Mouse (Mus musculus): ENCODE results near the gene St8sia6. TPM values are rescaled to one million over a fixed set of nuclear protein-coding genes. Genes with fewer than 3 reads are reported as not detected.

Gene St8sia6
- total and polyA plus RNA-seq, 3 experiments, result 0.74 to 1.7 (median 1.2) TPM

GRCm38 (mm10) chr2:13718628-13719185, 75.2 kb downstream of the St8sia6 start:
- DNase-seq, result no peak
- Histone ChIP-seq H3K79me2 (replicated peaks; ENCODE audit: control insufficient read depth, insufficient read depth, low read length) (no peaks in the 10 kb centered on the region), H3K27ac (no peak overlapping the region), H3K9ac (ENCODE audit: low read depth, low read length) (no peak overlapping the region), H3K36me3 (ENCODE audit: control insufficient read depth, insufficient read depth, low read length) (no peaks in the 10 kb centered on the region), H3K27me3 (ENCODE audit: control insufficient read depth, insufficient read depth, low read length) (no peaks in the 10 kb centered on the region), H3K4me1 (ENCODE audit: control insufficient read depth, insufficient read depth, low read length) (no peaks in the 10 kb centered on the region), H3K4me3 (no peak overlapping the region)
- WGBS, result 72% methylated on average over 6 of the region's 6 CpGs
- no peak for TF ChIP-seq EP300 (IDR thresholded peaks at IDR 0.05; ENCODE audit: insufficient read depth, low read depth, low read length)
- TF ChIP-seq CTCF (IDR thresholded peaks at IDR 0.05), result no peak
- TF ChIP-seq POLR2A (IDR thresholded peaks at IDR 0.05; ENCODE audit: insufficient read depth, low read depth, low read length), result no peak
- intact Hi-C loops (cut with DNase I), result no loop called here

DNA sequence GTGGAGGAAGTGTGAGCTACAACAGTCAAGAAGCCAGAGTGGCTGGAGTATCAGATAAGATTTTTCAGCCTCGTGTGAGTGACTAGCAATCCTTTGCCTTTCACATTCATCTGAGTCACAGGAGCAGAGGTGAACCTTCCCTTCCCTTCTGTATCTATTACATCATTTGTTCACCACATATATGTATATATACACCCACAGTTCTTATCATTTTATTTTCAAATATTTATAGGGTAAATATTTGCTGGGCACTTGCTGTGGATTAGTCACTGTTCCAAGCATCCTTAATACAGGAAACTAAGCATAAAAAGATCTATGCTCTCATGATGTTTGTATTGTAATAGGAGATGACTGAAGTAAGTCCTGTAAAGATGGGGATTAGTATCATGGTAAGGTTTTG, 85.1 kb downstream of the St8sia6 start:
- Histone ChIP-seq H3K9ac (ENCODE audit: low read depth, low read length) (no peak overlapping the region), H3K79me2 (replicated peaks; ENCODE audit: control insufficient read depth, insufficient read depth, low read length) (no peaks in the 10 kb centered on the region), H3K27me3 (ENCODE audit: control insufficient read depth, insufficient read depth, low read length) (no peaks in the 10 kb centered on the region), H3K4me1 (ENCODE audit: control insufficient read depth, insufficient read depth, low read length) (no peaks in the 10 kb centered on the region), H3K27ac (no peak overlapping the region), H3K4me3 (no peak overlapping the region), H3K36me3 (ENCODE audit: control insufficient read depth, insufficient read depth, low read length) (no peaks in the 10 kb centered on the region)
- intact Hi-C loops (cut with DNase I), result no loop called here
- TF ChIP-seq POLR2A (IDR thresholded peaks at IDR 0.05; ENCODE audit: insufficient read depth, low read depth, low read length), result no peak
- no peak for TF ChIP-seq EP300 (IDR thresholded peaks at IDR 0.05; ENCODE audit: insufficient read depth, low read depth, low read length)
- no peak for TF ChIP-seq CTCF (IDR thresholded peaks at IDR 0.05)
- no peak for DNase-seq
- 0% methylated on average over 1 of the region's 1 CpGs for WGBS

- intact Hi-C loops (cut with DNase I), result no loop called here
- no peaks in the 10 kb centered on the region for H3K4me1 ChIP-seq (ENCODE audit: control insufficient read depth, insufficient read depth, low read length)
- no peak for DNase-seq
Measured at GRCm38 (mm10) chr2:13697514-13697913, 96.3 kb downstream of the St8sia6 start.

GRCm38 (mm10) chr2:13694417-13694816, 99.4 kb downstream of the St8sia6 start:
- no peak for TF ChIP-seq EP300 (IDR thresholded peaks at IDR 0.05; ENCODE audit: insufficient read depth, low read depth, low read length)
- no peak for TF ChIP-seq CTCF (IDR thresholded peaks at IDR 0.05)
- TF ChIP-seq POLR2A (IDR thresholded peaks at IDR 0.05; ENCODE audit: insufficient read depth, low read depth, low read length), result no peak
- H3K36me3 ChIP-seq (ENCODE audit: control insufficient read depth, insufficient read depth, low read length), result no peaks in the 10 kb centered on the region
- intact Hi-C loops (cut with DNase I), result no loop called here
- no peaks in the 10 kb centered on the region for H3K4me1 ChIP-seq (ENCODE audit: control insufficient read depth, insufficient read depth, low read length)
- no peak overlapping the region for H3K4me3 ChIP-seq
- H3K27ac ChIP-seq, result no peak overlapping the region
- no peaks in the 10 kb centered on the region; the same call in 1 of the 2 replicates for H3K27me3 ChIP-seq (ENCODE audit: control insufficient read depth, insufficient read depth, low read length)
- WGBS, result 73% methylated on average over 2 of the region's 2 CpGs
- DNase-seq, result no peak
- H3K9ac ChIP-seq (ENCODE audit: low read depth, low read length), result no peak overlapping the region
- no peaks in the 10 kb centered on the region for H3K79me2 ChIP-seq (replicated peaks; ENCODE audit: control insufficient read depth, insufficient read depth, low read length)

More at GRCm38 (mm10) chr2:13697514-13697913, 96.3 kb downstream of the St8sia6 start:
- Histone ChIP-seq H3K79me2 (replicated peaks; ENCODE audit: control insufficient read depth, insufficient read depth, low read length) (no peaks in the 10 kb centered on the region), H3K4me3 (no peak overlapping the region), H3K27ac (no peak overlapping the region), H3K36me3 (ENCODE audit: control insufficient read depth, insufficient read depth, low read length) (no peaks in the 10 kb centered on the region), H3K27me3 (ENCODE audit: control insufficient read depth, insufficient read depth, low read length) (no peaks in the 10 kb centered on the region; the same call in 1 of the 2 replicates), H3K9ac (ENCODE audit: low read depth, low read length) (no peak overlapping the region)
- TF ChIP-seq POLR2A (IDR thresholded peaks at IDR 0.05; ENCODE audit: insufficient read depth, low read depth, low read length), result no peak
- TF ChIP-seq CTCF (IDR thresholded peaks at IDR 0.05), result no peak

DNA sequence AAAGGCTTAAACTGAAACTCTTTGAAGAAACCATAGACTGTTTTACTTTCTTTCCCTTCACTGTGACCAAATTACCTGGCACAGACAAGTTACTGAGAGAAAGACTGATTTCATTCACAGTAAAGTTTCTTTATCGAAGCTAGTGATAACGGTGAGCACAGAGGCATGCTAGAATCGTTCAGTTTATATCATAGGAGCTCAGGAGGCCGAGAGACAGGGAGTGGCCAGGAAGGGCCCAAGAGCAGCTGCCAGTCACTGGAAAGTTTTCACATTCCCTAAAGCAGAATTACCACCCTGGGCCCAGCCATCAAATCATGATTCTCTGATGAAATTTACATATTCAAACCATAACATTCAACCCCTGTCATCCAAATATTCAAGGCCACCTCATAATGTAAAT, 109.5 kb downstream of the St8sia6 start:
- intact Hi-C loops (cut with DNase I), result no loop called here
- no peak overlapping the region for H3K27ac ChIP-seq
- H3K36me3 ChIP-seq (ENCODE audit: control insufficient read depth, insufficient read depth, low read length), result no peaks in the 10 kb centered on the region
- no peaks in the 10 kb centered on the region for H3K27me3 ChIP-seq (ENCODE audit: control insufficient read depth, insufficient read depth, low read length)
- no peaks in the 10 kb centered on the region for H3K4me1 ChIP-seq (ENCODE audit: control insufficient read depth, insufficient read depth, low read length)
- no peak for TF ChIP-seq CTCF (IDR thresholded peaks at IDR 0.05)
- no peak for TF ChIP-seq EP300 (IDR thresholded peaks at IDR 0.05; ENCODE audit: insufficient read depth, low read depth, low read length)
- no peak for TF ChIP-seq POLR2A (IDR thresholded peaks at IDR 0.05; ENCODE audit: insufficient read depth, low read depth, low read length)
- H3K79me2 ChIP-seq (replicated peaks; ENCODE audit: control insufficient read depth, insufficient read depth, low read length), result no peaks in the 10 kb centered on the region
- DNase-seq, result no peak
- H3K4me3 ChIP-seq, result no peak overlapping the region
- WGBS, result 56% methylated on average over 4 of the region's 4 CpGs
- H3K9ac ChIP-seq (ENCODE audit: low read depth, low read length), result no peak overlapping the region

- Histone ChIP-seq H3K9ac (ENCODE audit: low read depth, low read length) (no peak overlapping the region), H3K27me3 (ENCODE audit: control insufficient read depth, insufficient read depth, low read length) (no peaks in the 10 kb centered on the region), H3K79me2 (replicated peaks; ENCODE audit: control insufficient read depth, insufficient read depth, low read length) (no peaks in the 10 kb centered on the region), H3K4me1 (ENCODE audit: control insufficient read depth, insufficient read depth, low read length) (no peaks in the 10 kb centered on the region), H3K27ac (no peak overlapping the region), H3K36me3 (ENCODE audit: control insufficient read depth, insufficient read depth, low read length) (no peaks in the 10 kb centered on the region), H3K4me3 (no peak overlapping the region)
- intact Hi-C loops (cut with DNase I), result no loop called here
- 77% methylated on average over 2 of the region's 2 CpGs for WGBS
- TF ChIP-seq POLR2A (IDR thresholded peaks at IDR 0.05; ENCODE audit: insufficient read depth, low read depth, low read length), result no peak
- no peak for TF ChIP-seq EP300 (IDR thresholded peaks at IDR 0.05; ENCODE audit: insufficient read depth, low read depth, low read length)
- TF ChIP-seq CTCF (IDR thresholded peaks at IDR 0.05), result no peak
- DNase-seq, result no peak
Measured at GRCm38 (mm10) chr2:13683205-13683570, 110.7 kb downstream of the St8sia6 start.
